Mouse (Mus musculus) heart, embryonic 10.5 days (tissue): ENCODE data around the gene Defb22. TPM values are rescaled to one million over a fixed set of nuclear protein-coding genes. Genes with fewer than 3 reads are reported as not detected.

Experiments
- DNase-seq: peaks from one replicate; pipeline ENCODE4 v3.0.0-alpha.2; 2017; ENCODE audit warnings: low spot score
- H3K27ac ChIP-seq: fragments of 300-500 bp; sonication (generic); 2 replicates; pipeline ENCODE4 v1.5.1; 2016; ENCODE audit warnings: mild to moderate bottlenecking
- H3K27me3 ChIP-seq: fragments of 300-500 bp; sonication (generic); 2 replicates; pipeline ENCODE4 v1.6.1; 2016; ENCODE audit warnings: mild to moderate bottlenecking; ENCODE audit not compliant: poor library complexity, insufficient read depth, severe bottlenecking
- H3K36me3 ChIP-seq: fragments of 300-500 bp; sonication (generic); 2 replicates; pipeline ENCODE4 v1.6.1; 2016; ENCODE audit warnings: mild to moderate bottlenecking, moderate library complexity
- H3K4me1 ChIP-seq: fragments of 300-500 bp; sonication (generic); 2 replicates; pipeline ENCODE4 v1.6.1; 2016; ENCODE audit warnings: mild to moderate bottlenecking
- H3K4me3 ChIP-seq: fragments of 300-500 bp; sonication (generic); 2 replicates; pipeline ENCODE4 v1.5.1; 2016; ENCODE audit warnings: mild to moderate bottlenecking, moderate library complexity
- H3K9me3 ChIP-seq: fragments of 300-500 bp; sonication (generic); 2 replicates; pipeline ENCODE4 v1.6.1; 2016; ENCODE audit warnings: mild to moderate bottlenecking, moderate library complexity
- WGBS: fragments of 180-500 bp; shearing (Covaris S2); methylation state at CpG from one replicate; pipeline ENCODE4 v1.1.7; 2016; 5-methylcytosine and 5-hydroxymethylcytosine counted together
- polyA plus RNA-seq: library from polyadenylated mRNA; unstranded; fragments of >200 nt; fragmentation: Nextera tagmentation; extraction: Ambion mirVana; gene quantifications from 2 replicates; pipeline ENCODE4 v1.2.1, GENCODE M21; 2016

The Defb22 gene
- polyA plus RNA-seq, 1 experiment from 2014 or later = not detected

DNA sequence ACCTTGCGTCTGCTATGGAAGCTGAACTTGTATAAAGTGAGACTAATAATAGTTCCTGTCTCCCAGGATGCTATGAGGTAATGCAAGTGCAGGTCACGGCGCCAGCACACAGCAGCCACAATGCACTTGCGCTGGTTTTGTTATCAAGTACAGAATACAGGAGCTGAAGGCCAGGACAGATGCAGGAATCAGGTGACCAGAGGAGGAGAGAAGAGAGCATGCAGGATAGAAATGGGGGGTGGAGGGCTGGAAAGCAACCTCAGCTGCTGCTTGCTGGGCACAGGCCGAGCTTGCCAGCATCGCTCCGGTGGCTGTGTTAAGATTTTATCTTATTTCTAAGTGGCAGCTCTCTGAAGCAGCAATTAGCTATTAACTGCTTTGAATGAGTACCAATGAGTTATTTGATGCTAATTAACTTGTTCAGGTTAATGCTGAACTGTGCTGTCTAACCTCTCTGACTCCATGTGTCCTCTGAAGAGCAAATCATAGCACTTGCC, 53.5 kb downstream of the Defb22 start:
- 43% methylated on average over 7 of the region's 7 CpGs for WGBS
- no peaks in the 10 kb centered on the region for H3K9me3 ChIP-seq
- H3K4me3 ChIP-seq = peak overlapping the region; percentile 58; the same call in 1 of the 2 replicates
- H3K4me1 ChIP-seq = peaks cover 29% of the 10 kb centered on the region
- no peaks in the 10 kb centered on the region for H3K36me3 ChIP-seq
- H3K27ac ChIP-seq = peak overlapping the region; percentile 89
- no peaks in the 10 kb centered on the region for H3K27me3 ChIP-seq
- peak; percentile 85 for DNase-seq

Other genes starting within 250 kb of the Defb22 start
- gene Tbc1d20, start 196.3 kb downstream of the Defb22 start, polyA plus RNA-seq = 29.6 and 34.6 TPM in 2 replicates
- 88.0 and 89.3 TPM in 2 replicates for gene Rbck1, start 157.5 kb downstream of the Defb22 start, polyA plus RNA-seq
- 5.1 and 5.3 TPM in 2 replicates for gene Trib3, start 146.1 kb downstream of the Defb22 start, polyA plus RNA-seq
- 3.1 and 3.3 TPM in 2 replicates for gene Nrsn2, start 113.5 kb downstream of the Defb22 start, polyA plus RNA-seq
- 6.7 and 10.5 TPM in 2 replicates for gene Sox12, start 92.1 kb downstream of the Defb22 start, polyA plus RNA-seq
- 50.6 and 71.3 TPM in 2 replicates for gene Zcchc3, start 75.1 kb downstream of the Defb22 start, polyA plus RNA-seq
- gene 6820408C15Rik, start 74.6 kb downstream of the Defb22 start, polyA plus RNA-seq = 1.2 and 1.4 TPM in 2 replicates
- gene Defb23, start 25.5 kb downstream of the Defb22 start, polyA plus RNA-seq = not detected in 2 replicates
- not detected in 2 replicates for gene Defb20, start 13.1 kb downstream of the Defb22 start, polyA plus RNA-seq
- not detected in 2 replicates for gene Defb26, start 21.6 kb upstream of the Defb22 start, polyA plus RNA-seq
- gene Defb28, start 28.1 kb upstream of the Defb22 start, polyA plus RNA-seq = not detected in 2 replicates
- gene Defb29, start 50.0 kb upstream of the Defb22 start, polyA plus RNA-seq = not detected in 2 replicates
- not detected in 2 replicates for gene Gm17416, start 79.2 kb upstream of the Defb22 start, polyA plus RNA-seq
- gene Defb21, start 82.6 kb upstream of the Defb22 start, polyA plus RNA-seq = not detected in 2 replicates
- 0.40 and 0.58 TPM in 2 replicates for gene Defb19, start 90.2 kb upstream of the Defb22 start, polyA plus RNA-seq
- not detected in 2 replicates for gene Defb45, start 109.3 kb upstream of the Defb22 start, polyA plus RNA-seq
- gene Defb36, start 114.2 kb upstream of the Defb22 start, polyA plus RNA-seq = not detected in 2 replicates
- 0.67 TPM in 1 of 2 replicates, not detected in the other for gene Defb25, start 132.9 kb upstream of the Defb22 start, polyA plus RNA-seq
- gene Rem1, start 136.8 kb upstream of the Defb22 start, polyA plus RNA-seq = 4.9 and 5.1 TPM in 2 replicates
- 84.1 and 103 TPM in 2 replicates for gene H13, start 179.3 kb upstream of the Defb22 start, polyA plus RNA-seq
- gene Mcts2, start 196.9 kb upstream of the Defb22 start, polyA plus RNA-seq = 28.0 and 33.2 TPM in 2 replicates
- gene Id1, start 246.1 kb upstream of the Defb22 start, polyA plus RNA-seq = 92.5 and 124 TPM in 2 replicates